Mouse (Mus musculus): ENCODE results near the gene Gm10715. TPM values are rescaled to one million over a fixed set of nuclear protein-coding genes. Genes with fewer than 3 reads are reported as not detected.
"Not testable (repeated sequence)": the region's sequence is repeated elsewhere in the genome, so short reads cannot be mapped to it uniquely, and the experiment has no call there.

Gene Gm10715
- total RNA-seq (2012; rRNA removed) (not detected in 2 replicates), polyA plus RNA-seq (2012; ENCODE audit: insufficient read depth in 1 of 2, insufficient read length in 2 of 2, low read depth in 1 of 2, low replicate concordance in 2 of 2, missing spikeins in 1 of 2) (not detected)

- H3K36me3 ChIP-seq (ENCODE audit: control insufficient read depth in 1 of 2, insufficient read depth in 2 of 2, low read length in 2 of 2); H3K79me2 ChIP-seq (ENCODE audit: control insufficient read depth, insufficient read depth, low read length, poor library complexity); DNase-seq (ENCODE audit: low read depth, low spot score): not testable (repeated sequence)
Observed at GRCm38 (mm10) chr9:3036577-3036976, at the start of gene Gm10715. TSS of gene Gm10715 (plus strand) at chr9:3036877.

GRCm38 (mm10) chr9:3000445-3000972 lies 36.2 kb upstream of the Gm10715 start, which contains the start of gene Gm10722:
TSS of gene Gm10722 (plus strand) at chr9:3000922.
- H3K4me3 ChIP-seq (ENCODE audit: control insufficient read depth in 1 of 2, insufficient read depth in 1 of 2, low read depth in 2 of 2, low read length in 2 of 2); H3K9me3 ChIP-seq (replicated peaks; ENCODE audit: insufficient read depth, low read length); H3K79me2 ChIP-seq (ENCODE audit: control insufficient read depth, insufficient read depth, low read length, poor library complexity); H3K27ac ChIP-seq (ENCODE audit: control insufficient read depth, low read depth, low read length); H3K36me3 ChIP-seq (ENCODE audit: control insufficient read depth in 1 of 2, insufficient read depth in 2 of 2, low read length in 2 of 2); H3K4me1 ChIP-seq (ENCODE audit: control insufficient read depth in 1 of 2, insufficient read depth in 2 of 2, low read length in 2 of 2); H3K27me3 ChIP-seq (ENCODE audit: control insufficient read depth in 1 of 2, insufficient read depth in 2 of 2, low read length in 2 of 2); H3K9ac ChIP-seq (ENCODE audit: control insufficient read depth, low read depth, low read length, poor library complexity, severe bottlenecking): not testable (repeated sequence)
- peak; percentile 73 for DNase-seq (ENCODE audit: low read depth, low spot score)

More at GRCm38 (mm10) chr9:3036577-3036976, at the start of gene Gm10715:
- H3K4me1 ChIP-seq (ENCODE audit: control insufficient read depth in 1 of 2, insufficient read depth in 2 of 2, low read length in 2 of 2); H3K9me3 ChIP-seq (replicated peaks; ENCODE audit: insufficient read depth, low read length); H3K4me3 ChIP-seq (ENCODE audit: control insufficient read depth in 1 of 2, insufficient read depth in 1 of 2, low read depth in 2 of 2, low read length in 2 of 2); H3K9ac ChIP-seq (ENCODE audit: control insufficient read depth, low read depth, low read length, poor library complexity, severe bottlenecking); H3K27me3 ChIP-seq (ENCODE audit: control insufficient read depth in 1 of 2, insufficient read depth in 2 of 2, low read length in 2 of 2); H3K27ac ChIP-seq (ENCODE audit: control insufficient read depth, low read depth, low read length): not testable (repeated sequence)

GRCm38 (mm10) chr9:3001006-3001405 lies 35.7 kb upstream of the Gm10715 start:
- DNase-seq (ENCODE audit: low read depth, low spot score); H3K9me3 ChIP-seq (replicated peaks; ENCODE audit: insufficient read depth, low read length); H3K27me3 ChIP-seq (ENCODE audit: control insufficient read depth in 1 of 2, insufficient read depth in 2 of 2, low read length in 2 of 2); H3K4me1 ChIP-seq (ENCODE audit: control insufficient read depth in 1 of 2, insufficient read depth in 2 of 2, low read length in 2 of 2); H3K9ac ChIP-seq (ENCODE audit: control insufficient read depth, low read depth, low read length, poor library complexity, severe bottlenecking); H3K79me2 ChIP-seq (ENCODE audit: control insufficient read depth, insufficient read depth, low read length, poor library complexity); H3K27ac ChIP-seq (ENCODE audit: control insufficient read depth, low read depth, low read length); H3K36me3 ChIP-seq (ENCODE audit: control insufficient read depth in 1 of 2, insufficient read depth in 2 of 2, low read length in 2 of 2); H3K4me3 ChIP-seq (ENCODE audit: control insufficient read depth in 1 of 2, insufficient read depth in 1 of 2, low read depth in 2 of 2, low read length in 2 of 2): not testable (repeated sequence)

GRCm38 (mm10) chr9:3001948-3002659 lies 34.6 kb upstream of the Gm10715 start:
- H3K4me3 ChIP-seq (ENCODE audit: control insufficient read depth in 1 of 2, insufficient read depth in 1 of 2, low read depth in 2 of 2, low read length in 2 of 2); H3K9me3 ChIP-seq (replicated peaks; ENCODE audit: insufficient read depth, low read length); H3K27me3 ChIP-seq (ENCODE audit: control insufficient read depth in 1 of 2, insufficient read depth in 2 of 2, low read length in 2 of 2); H3K36me3 ChIP-seq (ENCODE audit: control insufficient read depth in 1 of 2, insufficient read depth in 2 of 2, low read length in 2 of 2); H3K79me2 ChIP-seq (ENCODE audit: control insufficient read depth, insufficient read depth, low read length, poor library complexity); H3K9ac ChIP-seq (ENCODE audit: control insufficient read depth, low read depth, low read length, poor library complexity, severe bottlenecking); H3K27ac ChIP-seq (ENCODE audit: control insufficient read depth, low read depth, low read length); H3K4me1 ChIP-seq (ENCODE audit: control insufficient read depth in 1 of 2, insufficient read depth in 2 of 2, low read length in 2 of 2): not testable (repeated sequence)
- peak; percentile 42 for DNase-seq (ENCODE audit: low read depth, low spot score)

GRCm38 (mm10) chr9:3002794-3003396 lies 33.8 kb upstream of the Gm10715 start, which contains the start of gene Gm11168:
TSS of gene Gm11168 (plus strand) at chr9:3003346.
- not testable (repeated sequence) for H3K27ac ChIP-seq (ENCODE audit: control insufficient read depth, low read depth, low read length); H3K36me3 ChIP-seq (ENCODE audit: control insufficient read depth in 1 of 2, insufficient read depth in 2 of 2, low read length in 2 of 2); H3K79me2 ChIP-seq (ENCODE audit: control insufficient read depth, insufficient read depth, low read length, poor library complexity); H3K9me3 ChIP-seq (replicated peaks; ENCODE audit: insufficient read depth, low read length); H3K9ac ChIP-seq (ENCODE audit: control insufficient read depth, low read depth, low read length, poor library complexity, severe bottlenecking); H3K4me1 ChIP-seq (ENCODE audit: control insufficient read depth in 1 of 2, insufficient read depth in 2 of 2, low read length in 2 of 2); H3K4me3 ChIP-seq (ENCODE audit: control insufficient read depth in 1 of 2, insufficient read depth in 1 of 2, low read depth in 2 of 2, low read length in 2 of 2); H3K27me3 ChIP-seq (ENCODE audit: control insufficient read depth in 1 of 2, insufficient read depth in 2 of 2, low read length in 2 of 2); DNase-seq (ENCODE audit: low read depth, low spot score)

- H3K36me3 ChIP-seq (ENCODE audit: control insufficient read depth in 1 of 2, insufficient read depth in 2 of 2, low read length in 2 of 2); H3K4me1 ChIP-seq (ENCODE audit: control insufficient read depth in 1 of 2, insufficient read depth in 2 of 2, low read length in 2 of 2); H3K79me2 ChIP-seq (ENCODE audit: control insufficient read depth, insufficient read depth, low read length, poor library complexity); H3K27me3 ChIP-seq (ENCODE audit: control insufficient read depth in 1 of 2, insufficient read depth in 2 of 2, low read length in 2 of 2); DNase-seq (ENCODE audit: low read depth, low spot score); H3K9ac ChIP-seq (ENCODE audit: control insufficient read depth, low read depth, low read length, poor library complexity, severe bottlenecking); H3K27ac ChIP-seq (ENCODE audit: control insufficient read depth, low read depth, low read length); H3K4me3 ChIP-seq (ENCODE audit: control insufficient read depth in 1 of 2, insufficient read depth in 1 of 2, low read depth in 2 of 2, low read length in 2 of 2); H3K9me3 ChIP-seq (replicated peaks; ENCODE audit: insufficient read depth, low read length): not testable (repeated sequence)
Observed at GRCm38 (mm10) chr9:3006179-3006578, 30.5 kb upstream of the Gm10715 start.

- H3K27me3 ChIP-seq (ENCODE audit: control insufficient read depth in 1 of 2, insufficient read depth in 2 of 2, low read length in 2 of 2); H3K4me1 ChIP-seq (ENCODE audit: control insufficient read depth in 1 of 2, insufficient read depth in 2 of 2, low read length in 2 of 2); H3K9ac ChIP-seq (ENCODE audit: control insufficient read depth, low read depth, low read length, poor library complexity, severe bottlenecking); DNase-seq (ENCODE audit: low read depth, low spot score); H3K79me2 ChIP-seq (ENCODE audit: control insufficient read depth, insufficient read depth, low read length, poor library complexity); H3K9me3 ChIP-seq (replicated peaks; ENCODE audit: insufficient read depth, low read length); H3K4me3 ChIP-seq (ENCODE audit: control insufficient read depth in 1 of 2, insufficient read depth in 1 of 2, low read depth in 2 of 2, low read length in 2 of 2); H3K27ac ChIP-seq (ENCODE audit: control insufficient read depth, low read depth, low read length); H3K36me3 ChIP-seq (ENCODE audit: control insufficient read depth in 1 of 2, insufficient read depth in 2 of 2, low read length in 2 of 2): not testable (repeated sequence)
Observed at GRCm38 (mm10) chr9:3006636-3007035, 30.0 kb upstream of the Gm10715 start.

Measured in MEL (cell line).